Mouse (Mus musculus): ENCODE results near the gene Usp9x. TPM values are rescaled to one million over a fixed set of nuclear protein-coding genes. Genes with fewer than 3 reads are reported as not detected.

Gene Usp9x
- polyA plus RNA-seq, 1 experiment, result 14.7 TPM

DNA sequence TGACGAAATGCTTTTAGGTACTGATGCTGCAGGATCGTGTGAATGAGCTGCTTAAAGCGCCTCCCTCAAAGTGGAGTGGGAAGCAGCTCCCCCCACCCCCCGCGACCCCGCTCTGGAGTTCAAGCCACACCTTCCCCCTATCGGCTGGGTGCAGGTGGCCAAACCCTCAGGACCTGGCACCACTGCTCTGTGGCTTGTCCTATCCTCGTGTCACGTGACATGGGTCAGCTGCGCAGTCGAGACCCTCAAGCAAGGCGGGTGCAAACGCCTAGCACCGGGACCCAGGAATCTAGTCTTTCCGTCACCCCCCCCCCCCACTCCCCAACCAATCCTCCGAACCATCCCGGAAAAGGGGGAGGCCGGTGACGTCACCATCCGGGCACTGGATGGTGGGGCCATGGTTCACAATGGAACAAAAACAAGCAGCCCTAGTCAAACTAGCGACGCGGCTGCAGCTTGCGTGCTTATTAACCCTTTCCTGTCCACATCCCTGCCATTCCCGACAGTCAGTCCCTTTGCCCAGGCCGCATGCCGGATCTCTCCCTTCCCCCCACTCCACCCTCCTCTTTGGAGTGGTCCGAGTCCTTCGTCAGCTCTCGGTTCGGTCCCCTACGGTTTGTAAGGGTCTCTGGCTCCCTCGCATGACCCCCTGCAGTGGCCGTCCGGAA lies 591 bp upstream of the Usp9x start:
- peak; percentile 45; the same call in 1 of the 2 replicates for TF ChIP-seq POLR2A (IDR thresholded peaks at IDR 0.05; ENCODE audit: borderline replicate concordance, extremely low read depth, low read depth, low read length)
- no peak for TF ChIP-seq CTCF (IDR thresholded peaks at IDR 0.05; ENCODE audit: insufficient read depth, low read length)
- peak; percentile 81 for DNase-seq
- Histone ChIP-seq H3K4me3 (replicated peaks; ENCODE audit: extremely low read depth, low read depth, low read length) (peak overlapping the region; percentile 98), H3K4me1 (ENCODE audit: control insufficient read depth, insufficient read depth, low read length) (peaks cover 2% of the 10 kb centered on the region; the same call in 1 of the 2 replicates)
- WGBS, result 26% methylated on average over 35 of the region's 35 CpGs

- peaks cover 2% of the 10 kb centered on the region; the same call in 1 of the 2 replicates for H3K4me1 ChIP-seq (ENCODE audit: control insufficient read depth, insufficient read depth, low read length)
- TF ChIP-seq POLR2A (IDR thresholded peaks at IDR 0.05; ENCODE audit: borderline replicate concordance, extremely low read depth, low read depth, low read length) (peak; percentile 59; the same call in 1 of the 2 replicates), CTCF (IDR thresholded peaks at IDR 0.05; ENCODE audit: insufficient read depth, low read length) (no peak)
- H3K4me3 ChIP-seq (replicated peaks; ENCODE audit: extremely low read depth, low read depth, low read length), result peak overlapping the region; percentile 78
- peak; percentile 67 for DNase-seq
- 21% methylated on average over 65 of the region's 67 CpGs for WGBS
Measured at GRCm38 (mm10) chrX:13071776-13072460, 620 bp downstream of the Usp9x start.

DNA sequence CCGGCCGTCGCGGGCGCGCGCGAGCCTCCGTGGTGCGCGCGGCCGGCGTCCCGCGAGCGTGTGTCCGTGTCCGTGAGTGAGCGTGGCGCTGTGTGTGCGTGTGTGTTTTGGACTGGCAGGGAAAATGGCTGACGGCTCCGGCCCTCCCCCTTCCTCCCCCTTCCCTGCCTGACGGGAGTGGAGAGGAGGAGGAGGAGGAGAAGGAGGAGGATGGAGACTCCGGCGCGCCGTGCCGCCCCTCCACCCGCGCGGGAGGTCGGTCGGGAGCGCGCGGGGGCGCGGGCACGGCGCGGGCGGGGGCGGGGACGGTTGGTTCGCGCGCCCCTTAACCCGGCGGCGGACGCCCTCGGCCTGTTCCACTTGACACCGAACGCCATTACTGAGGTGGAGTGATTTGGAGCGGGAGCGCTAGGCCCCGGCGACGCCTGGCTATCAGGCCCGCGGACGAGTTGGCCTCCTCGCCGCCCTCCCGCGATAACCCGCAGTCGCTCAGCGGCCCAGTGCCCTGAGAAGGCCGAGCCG lies 1.2 kb downstream of the Usp9x start:
- 24% methylated on average over 64 of the region's 73 CpGs for WGBS
- DNase-seq, result peak; percentile 63
- Histone ChIP-seq H3K4me1 (ENCODE audit: control insufficient read depth, insufficient read depth, low read length) (peaks cover 2% of the 10 kb centered on the region; the same call in 1 of the 2 replicates), H3K4me3 (replicated peaks; ENCODE audit: extremely low read depth, low read depth, low read length) (peak overlapping the region; percentile 78)
- TF ChIP-seq CTCF (IDR thresholded peaks at IDR 0.05; ENCODE audit: insufficient read depth, low read length) (no peak), POLR2A (IDR thresholded peaks at IDR 0.05; ENCODE audit: borderline replicate concordance, extremely low read depth, low read depth, low read length) (peak; percentile 39; the same call in 1 of the 2 replicates)

DNA sequence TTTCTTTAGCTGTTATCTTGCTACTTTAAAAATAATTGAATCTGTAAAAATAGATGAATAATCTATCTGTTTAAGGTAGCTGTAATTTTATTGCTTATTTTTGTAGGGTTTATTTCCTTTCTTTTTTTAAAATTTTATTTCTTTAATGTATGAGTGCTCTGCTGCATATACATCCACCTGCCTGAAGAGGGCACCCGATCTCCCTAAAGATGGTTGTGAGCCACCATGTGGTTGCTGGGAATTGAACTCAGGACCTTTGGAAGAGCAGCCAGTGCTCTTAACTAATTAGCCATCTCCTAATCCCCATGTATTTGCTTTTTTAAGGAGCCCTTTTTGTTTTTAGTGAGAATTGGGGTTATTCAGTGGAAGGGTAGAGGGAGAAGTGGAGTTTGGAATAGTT lies 14.3 kb downstream of the Usp9x start:
- H3K4me3 ChIP-seq (replicated peaks; ENCODE audit: extremely low read depth, low read depth, low read length), result no peak overlapping the region
- TF ChIP-seq CTCF (IDR thresholded peaks at IDR 0.05; ENCODE audit: insufficient read depth, low read length) (no peak), POLR2A (IDR thresholded peaks at IDR 0.05; ENCODE audit: borderline replicate concordance, extremely low read depth, low read depth, low read length) (no peak)
- 63% methylated on average over 1 of the region's 1 CpGs for WGBS

DNA sequence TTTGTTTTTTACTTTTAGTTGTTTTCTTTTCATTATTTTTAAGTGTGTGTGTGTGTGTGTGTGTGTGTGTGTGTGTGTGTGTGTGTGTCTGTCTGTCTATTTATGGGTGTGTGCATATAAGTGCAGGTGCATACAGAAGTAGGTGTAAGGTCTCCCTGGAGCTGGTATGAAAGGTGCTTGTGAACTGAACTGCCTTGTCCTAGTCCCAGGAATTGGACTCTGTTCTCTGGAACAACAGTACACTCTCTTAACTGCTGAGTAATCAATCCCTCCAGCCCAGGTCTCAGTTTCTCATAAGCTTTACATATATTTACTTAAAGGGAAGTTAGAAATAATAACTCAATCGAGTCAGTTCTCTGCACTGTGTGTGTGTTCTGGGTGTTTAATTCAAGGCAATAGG lies 25.7 kb downstream of the Usp9x start:
- DNase-seq, result no peak
- Histone ChIP-seq H3K4me1 (ENCODE audit: control insufficient read depth, insufficient read depth, low read length) (no peaks in the 10 kb centered on the region), H3K4me3 (replicated peaks; ENCODE audit: extremely low read depth, low read depth, low read length) (no peak overlapping the region)
- TF ChIP-seq CTCF (IDR thresholded peaks at IDR 0.05; ENCODE audit: insufficient read depth, low read length) (no peak), POLR2A (IDR thresholded peaks at IDR 0.05; ENCODE audit: borderline replicate concordance, extremely low read depth, low read depth, low read length) (no peak)
- 48% methylated on average over 1 of the region's 1 CpGs for WGBS

More for the DNA sequence above, 14.3 kb downstream of the Usp9x start:
- H3K4me1 ChIP-seq (ENCODE audit: control insufficient read depth, insufficient read depth, low read length), result no peaks in the 10 kb centered on the region
- DNase-seq, result no peak

GRCm38 (mm10) chrX:13206514-13206913 lies 135.2 kb downstream of the Usp9x start:
- no peak for TF ChIP-seq POLR2A (IDR thresholded peaks at IDR 0.05; ENCODE audit: borderline replicate concordance, extremely low read depth, low read depth, low read length)
- no peak for TF ChIP-seq CTCF (IDR thresholded peaks at IDR 0.05; ENCODE audit: insufficient read depth, low read length)
- WGBS, result 22% methylated on average over 7 of the region's 7 CpGs
- DNase-seq, result no peak

DNA sequence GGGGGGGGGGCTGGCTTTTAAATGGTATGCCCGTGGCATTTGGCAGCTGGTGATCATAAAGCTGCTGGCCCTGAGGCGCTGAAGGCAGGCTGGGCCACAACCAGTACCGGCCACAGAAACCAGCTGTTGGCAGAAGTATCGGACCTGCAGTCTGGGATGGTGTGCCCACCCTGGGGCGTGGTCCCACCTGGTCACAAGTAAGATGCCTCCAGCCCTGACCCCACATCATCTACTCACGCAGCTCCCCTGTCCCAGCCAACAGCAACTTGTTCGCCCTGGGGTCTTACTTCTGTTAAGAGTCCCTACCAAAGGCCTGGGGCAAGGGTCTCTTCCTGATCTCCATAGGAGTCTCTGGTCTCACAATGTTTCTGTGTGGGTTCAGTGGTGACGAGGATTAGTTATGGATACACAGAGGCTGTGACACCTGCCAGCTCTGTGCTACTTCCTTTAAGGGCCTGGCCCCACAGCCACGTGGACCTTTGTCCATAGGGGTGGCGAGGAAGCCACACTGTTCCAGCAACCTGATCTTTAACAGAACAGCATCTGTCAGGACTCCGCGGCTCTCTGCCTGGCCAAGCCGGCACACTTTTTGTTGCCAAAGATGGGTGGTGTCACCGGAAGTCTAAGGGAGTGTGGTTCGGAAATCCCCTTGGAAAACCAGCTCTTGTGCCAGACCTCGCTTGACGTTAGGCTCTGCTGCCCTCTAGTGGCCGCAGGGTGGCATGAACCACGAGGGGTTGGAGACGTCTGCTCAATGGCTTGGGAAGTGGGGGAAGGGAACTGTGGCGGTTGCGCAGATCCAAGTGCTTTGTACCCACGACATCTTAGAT lies 136.4 kb downstream of the Usp9x start:
- Histone ChIP-seq H3K4me1 (ENCODE audit: control insufficient read depth, insufficient read depth, low read length) (no peaks in the 10 kb centered on the region), H3K4me3 (replicated peaks; ENCODE audit: extremely low read depth, low read depth, low read length) (no peak overlapping the region)
- TF ChIP-seq CTCF (IDR thresholded peaks at IDR 0.05; ENCODE audit: insufficient read depth, low read length) (peak; percentile 87), POLR2A (IDR thresholded peaks at IDR 0.05; ENCODE audit: borderline replicate concordance, extremely low read depth, low read depth, low read length) (no peak)
- DNase-seq, result peak; percentile 78
- WGBS, result 27% methylated on average over 23 of the region's 23 CpGs

More at GRCm38 (mm10) chrX:13206514-13206913, 135.2 kb downstream of the Usp9x start:
- Histone ChIP-seq H3K4me1 (ENCODE audit: control insufficient read depth, insufficient read depth, low read length) (no peaks in the 10 kb centered on the region), H3K4me3 (replicated peaks; ENCODE audit: extremely low read depth, low read depth, low read length) (no peak overlapping the region)

- TF ChIP-seq POLR2A (IDR thresholded peaks at IDR 0.05; ENCODE audit: borderline replicate concordance, extremely low read depth, low read depth, low read length), result no peak
- TF ChIP-seq CTCF (IDR thresholded peaks at IDR 0.05; ENCODE audit: insufficient read depth, low read length), result no peak
- WGBS, result 43% methylated on average over 6 of the region's 6 CpGs
Measured at GRCm38 (mm10) chrX:13208404-13208803, 137.1 kb downstream of the Usp9x start.

GRCm38 (mm10) chrX:13214275-13214674 lies 143.0 kb downstream of the Usp9x start:
- no peak overlapping the region for H3K4me3 ChIP-seq (replicated peaks; ENCODE audit: extremely low read depth, low read depth, low read length)
- no peaks in the 10 kb centered on the region for H3K4me1 ChIP-seq (ENCODE audit: control insufficient read depth, insufficient read depth, low read length)
- 44% methylated on average over 1 of the region's 1 CpGs for WGBS
- TF ChIP-seq POLR2A (IDR thresholded peaks at IDR 0.05; ENCODE audit: borderline replicate concordance, extremely low read depth, low read depth, low read length), result no peak
- no peak for TF ChIP-seq CTCF (IDR thresholded peaks at IDR 0.05; ENCODE audit: insufficient read depth, low read length)
- DNase-seq, result no peak

More at GRCm38 (mm10) chrX:13208404-13208803, 137.1 kb downstream of the Usp9x start:
- H3K4me3 ChIP-seq (replicated peaks; ENCODE audit: extremely low read depth, low read depth, low read length), result no peak overlapping the region
- H3K4me1 ChIP-seq (ENCODE audit: control insufficient read depth, insufficient read depth, low read length), result no peaks in the 10 kb centered on the region
- no peak for DNase-seq

Other genes with a start within 250 kb of the Usp9x start
- gene Ddx3x, start 209.5 kb downstream of the Usp9x start, polyA plus RNA-seq (2012; rRNA removed), result 24.6 and 30.1 TPM in 2 replicates

Data from lung, adult 2 months (tissue).